Mouse (Mus musculus): Measurements from ENCODE around the gene Mgarp. TPM values are rescaled to one million over a fixed set of nuclear protein-coding genes. Genes with fewer than 3 reads are reported as not detected.

Gene Mgarp
- polyA plus RNA-seq, 1 experiment from 2014 or later = 0.60 TPM

- Histone ChIP-seq H3K4me2 (ENCODE audit: low read depth, low read length) (no peak overlapping the region), H3K4me3 (ENCODE audit: low read depth, low read length) (no peak overlapping the region), H3K4me1 (ENCODE audit: insufficient read depth) (peaks cover 13% of the 10 kb centered on the region; the same call in 1 of the 2 replicates), H3K27ac (ENCODE audit: low read depth) (no peak overlapping the region), H3K27me3 (ENCODE audit: insufficient read depth, low read length) (no peaks in the 10 kb centered on the region), H3K36me3 (replicated peaks; ENCODE audit: insufficient read depth, low read length) (no peaks in the 10 kb centered on the region), H3K9ac (replicated peaks) (no peak overlapping the region), H3K9me3 (ENCODE audit: low read length) (no peaks in the 10 kb centered on the region)
- TF ChIP-seq EP300 (IDR thresholded peaks at IDR 0.05; ENCODE audit: low read depth) (peak; percentile 59), CTCF (IDR thresholded peaks at IDR 0.05; ENCODE audit: low read depth) (peak; percentile 83)
- ATAC-seq (peak; percentile 40), DNase-seq (peak; percentile 72)
- WGBS (ENCODE audit: insufficient replicate concordance) = 51% methylated on average over 19 of the region's 19 CpGs
Observed at GRCm38 (mm10) chr3:51375307-51376265, 21.0 kb downstream of the Mgarp start.

- no peaks in the 10 kb centered on the region for H3K36me3 ChIP-seq (replicated peaks; ENCODE audit: insufficient read depth, low read length)
- no peak for TF ChIP-seq EP300 (IDR thresholded peaks at IDR 0.05; ENCODE audit: low read depth)
- peak; percentile 40 for TF ChIP-seq CTCF (IDR thresholded peaks at IDR 0.05; ENCODE audit: low read depth)
- H3K9me3 ChIP-seq (ENCODE audit: low read length) = no peaks in the 10 kb centered on the region
- peaks cover 9% of the 10 kb centered on the region; the same call in 1 of the 2 replicates for H3K4me1 ChIP-seq (ENCODE audit: insufficient read depth)
- H3K9ac ChIP-seq (replicated peaks) = no peak overlapping the region
- peak overlapping the region; percentile 17; the same call in 1 of the 2 replicates for H3K27ac ChIP-seq (ENCODE audit: low read depth)
- no peak for DNase-seq
- no peak overlapping the region for H3K4me3 ChIP-seq (ENCODE audit: low read depth, low read length)
- WGBS (ENCODE audit: insufficient replicate concordance) = 52% methylated on average over 5 of the region's 5 CpGs
- H3K4me2 ChIP-seq (ENCODE audit: low read depth, low read length) = no peak overlapping the region
- ATAC-seq = no peak
- no peaks in the 10 kb centered on the region for H3K27me3 ChIP-seq (ENCODE audit: insufficient read depth, low read length)
Observed at GRCm38 (mm10) chr3:51373544-51373943, 23.0 kb downstream of the Mgarp start.

- no peak overlapping the region for H3K4me3 ChIP-seq (ENCODE audit: low read depth, low read length)
- no peak for DNase-seq
Observed at GRCm38 (mm10) chr3:51372883-51373282, 23.7 kb downstream of the Mgarp start.

GRCm38 (mm10) chr3:51371826-51372225 is 24.7 kb downstream of the Mgarp start:
- H3K27me3 ChIP-seq (ENCODE audit: insufficient read depth, low read length) = no peaks in the 10 kb centered on the region
- no peak overlapping the region for H3K9ac ChIP-seq (replicated peaks)
- no peaks in the 10 kb centered on the region for H3K36me3 ChIP-seq (replicated peaks; ENCODE audit: insufficient read depth, low read length)
- no peak overlapping the region for H3K4me2 ChIP-seq (ENCODE audit: low read depth, low read length)
- TF ChIP-seq CTCF (IDR thresholded peaks at IDR 0.05; ENCODE audit: low read depth) (no peak), EP300 (IDR thresholded peaks at IDR 0.05; ENCODE audit: low read depth) (no peak)
- H3K9me3 ChIP-seq (ENCODE audit: low read length) = no peaks in the 10 kb centered on the region
- 92% methylated on average over 2 of the region's 2 CpGs for whole genome bisulfite sequencing (ENCODE audit: insufficient replicate concordance)
- ATAC-seq = no peak
- H3K4me3 ChIP-seq (ENCODE audit: low read depth, low read length) = no peak overlapping the region
- DNase-seq = no peak
- no peak overlapping the region for H3K27ac ChIP-seq (ENCODE audit: low read depth)
- peaks cover 6% of the 10 kb centered on the region; the same call in 1 of the 2 replicates for H3K4me1 ChIP-seq (ENCODE audit: insufficient read depth)

More at GRCm38 (mm10) chr3:51372883-51373282, 23.7 kb downstream of the Mgarp start:
- no peak for TF ChIP-seq EP300 (IDR thresholded peaks at IDR 0.05; ENCODE audit: low read depth)
- TF ChIP-seq CTCF (IDR thresholded peaks at IDR 0.05; ENCODE audit: low read depth) = no peak
- Histone ChIP-seq H3K9ac (replicated peaks) (no peak overlapping the region), H3K4me2 (ENCODE audit: low read depth, low read length) (peak overlapping the region; percentile 29), H3K27me3 (ENCODE audit: insufficient read depth, low read length) (no peaks in the 10 kb centered on the region), H3K27ac (ENCODE audit: low read depth) (peak overlapping the region; percentile 17; the same call in 1 of the 2 replicates), H3K36me3 (replicated peaks; ENCODE audit: insufficient read depth, low read length) (no peaks in the 10 kb centered on the region), H3K4me1 (ENCODE audit: insufficient read depth) (peaks cover 6% of the 10 kb centered on the region; the same call in 1 of the 2 replicates), H3K9me3 (ENCODE audit: low read length) (no peaks in the 10 kb centered on the region)
- ATAC-seq = no peak
- WGBS (ENCODE audit: insufficient replicate concordance) = 50% methylated on average over 5 of the region's 5 CpGs

GRCm38 (mm10) chr3:51368011-51368410 is 28.5 kb downstream of the Mgarp start:
- no peak overlapping the region for H3K4me2 ChIP-seq (ENCODE audit: low read depth, low read length)
- ATAC-seq = no peak
- H3K4me1 ChIP-seq (ENCODE audit: insufficient read depth) = peaks cover 8% of the 10 kb centered on the region
- TF ChIP-seq EP300 (IDR thresholded peaks at IDR 0.05; ENCODE audit: low read depth) = no peak
- no peak for TF ChIP-seq CTCF (IDR thresholded peaks at IDR 0.05; ENCODE audit: low read depth)
- H3K36me3 ChIP-seq (replicated peaks; ENCODE audit: insufficient read depth, low read length) = no peaks in the 10 kb centered on the region
- DNase-seq = no peak
- no peak overlapping the region for H3K27ac ChIP-seq (ENCODE audit: low read depth)
- no peaks in the 10 kb centered on the region for H3K9me3 ChIP-seq (ENCODE audit: low read length)
- no peak overlapping the region for H3K9ac ChIP-seq (replicated peaks)
- H3K27me3 ChIP-seq (ENCODE audit: insufficient read depth, low read length) = no peaks in the 10 kb centered on the region
- no peak overlapping the region for H3K4me3 ChIP-seq (ENCODE audit: low read depth, low read length)
- 57% methylated on average over 4 of the region's 4 CpGs for WGBS (ENCODE audit: insufficient replicate concordance)

- Histone ChIP-seq H3K27me3 (ENCODE audit: insufficient read depth, low read length) (no peaks in the 10 kb centered on the region), H3K36me3 (replicated peaks; ENCODE audit: insufficient read depth, low read length) (no peaks in the 10 kb centered on the region), H3K4me2 (ENCODE audit: low read depth, low read length) (no peak overlapping the region), H3K4me3 (ENCODE audit: low read depth, low read length) (no peak overlapping the region), H3K9me3 (ENCODE audit: low read length) (no peaks in the 10 kb centered on the region), H3K9ac (replicated peaks) (no peak overlapping the region), H3K27ac (ENCODE audit: low read depth) (no peak overlapping the region), H3K4me1 (ENCODE audit: insufficient read depth) (peaks cover 8% of the 10 kb centered on the region)
- WGBS (ENCODE audit: insufficient replicate concordance) = 50% methylated on average over 4 of the region's 4 CpGs
- TF ChIP-seq EP300 (IDR thresholded peaks at IDR 0.05; ENCODE audit: low read depth) (peak; percentile 82), CTCF (IDR thresholded peaks at IDR 0.05; ENCODE audit: low read depth) (no peak)
- ATAC-seq = no peak
- no peak for DNase-seq
Observed at GRCm38 (mm10) chr3:51366926-51367325, 29.6 kb downstream of the Mgarp start.

Data from liver, postnatal 0 days (tissue).